Mouse (Mus musculus): ENCODE measurements around the gene Fkbp9.

Fkbp9 gene

GRCm38 (mm10) chr6:56831697-56832406 is at the start of gene Fkbp9:
TSS of gene Fkbp9 (plus strand) at chr6:56832059.
- DNase-seq, result peak in 1 of 2 experiments; percentile 9

GRCm38 (mm10) chr6:56783561-56784272 is 48.1 kb upstream of the Fkbp9 start:
- no peak for DNase-seq

- no peak for DNase-seq
Measured at GRCm38 (mm10) chr6:56785068-56785467, 46.8 kb upstream of the Fkbp9 start.

- no peak for DNase-seq
Measured at GRCm38 (mm10) chr6:56787668-56788067, 44.2 kb upstream of the Fkbp9 start.

GRCm38 (mm10) chr6:56789336-56789735 is 42.5 kb upstream of the Fkbp9 start:
- no peak for DNase-seq

GRCm38 (mm10) chr6:56794834-56795233 is 37.0 kb upstream of the Fkbp9 start:
- DNase-seq, result no peak

- DNase-seq, result no peak
Measured at GRCm38 (mm10) chr6:56796232-56796631, 35.6 kb upstream of the Fkbp9 start.

- peak; percentile 10 to 18 for DNase-seq
Measured at GRCm38 (mm10) chr6:56796668-56797141, 35.2 kb upstream of the Fkbp9 start.

GRCm38 (mm10) chr6:56797311-56798151 is 34.3 kb upstream of the Fkbp9 start, which contains the start of gene Kbtbd2:
TSS of gene Kbtbd2 (minus strand) at chr6:56797813.
- DNase-seq, result peak; percentile 88 to 92

GRCm38 (mm10) chr6:56798152-56798465 is 33.8 kb upstream of the Fkbp9 start:
- DNase-seq, result no peak

GRCm38 (mm10) chr6:56805026-56805425 is 26.8 kb upstream of the Fkbp9 start:
- DNase-seq, result no peak

- DNase-seq, result no peak
Measured at GRCm38 (mm10) chr6:56806195-56806594, 25.7 kb upstream of the Fkbp9 start.

- peak in 1 of 2 experiments; percentile 7 for DNase-seq
Measured at GRCm38 (mm10) chr6:56808656-56809055, 23.2 kb upstream of the Fkbp9 start.

GRCm38 (mm10) chr6:56813332-56813731 is 18.5 kb upstream of the Fkbp9 start:
- no peak for DNase-seq

GRCm38 (mm10) chr6:56818436-56819123 is 13.3 kb upstream of the Fkbp9 start:
- DNase-seq, result no peak

GRCm38 (mm10) chr6:56819124-56819487 is 12.8 kb upstream of the Fkbp9 start:
- no peak for DNase-seq

GRCm38 (mm10) chr6:56825657-56826056 is 6.2 kb upstream of the Fkbp9 start:
- DNase-seq, result no peak

GRCm38 (mm10) chr6:56832407-56832796 is 543 bp downstream of the Fkbp9 start:
- no peak for DNase-seq

GRCm38 (mm10) chr6:56832830-56833229 is 971 bp downstream of the Fkbp9 start:
- no peak for DNase-seq

- no peak for DNase-seq
Measured at GRCm38 (mm10) chr6:56834769-56835168, 2.9 kb downstream of the Fkbp9 start.

- DNase-seq, result no peak
Measured at GRCm38 (mm10) chr6:56835532-56835931, 3.7 kb downstream of the Fkbp9 start.

- DNase-seq, result no peak
Measured at GRCm38 (mm10) chr6:56837166-56837565, 5.3 kb downstream of the Fkbp9 start.

GRCm38 (mm10) chr6:56837621-56838020 is 5.8 kb downstream of the Fkbp9 start:
- DNase-seq, result no peak

Measured in thymus, adult 18-20 months (tissue).